Mouse (Mus musculus): Measurements from ENCODE around the gene Arhgap10.
"Not testable (repeated sequence)": the region's sequence is repeated elsewhere in the genome, so short reads cannot be mapped to it uniquely, and the experiment has no call there.

Arhgap10 gene

GRCm38 (mm10) chr8:77340046-77340747 is 177.6 kb downstream of the Arhgap10 start:
- DNase-seq = no peak

DNA sequence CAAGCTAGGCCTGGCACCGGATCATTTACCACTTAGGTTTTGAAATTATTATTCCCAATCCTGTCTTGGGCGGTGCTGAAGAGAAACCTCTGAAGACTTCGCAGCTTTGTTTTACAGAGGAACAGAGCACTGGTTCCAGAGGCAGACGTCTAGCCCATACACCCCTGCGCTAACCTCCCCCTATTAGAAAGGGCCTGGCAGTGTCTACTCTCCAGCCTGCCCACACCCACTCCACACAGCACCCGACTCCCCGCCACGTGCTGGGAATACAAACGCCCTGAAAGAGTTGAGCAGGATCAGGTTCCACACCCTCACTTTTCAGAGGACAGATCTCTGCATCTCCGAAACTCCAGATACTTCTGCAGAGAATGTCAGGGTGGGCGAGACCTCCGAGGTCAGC is 180.5 kb downstream of the Arhgap10 start:
- DNase-seq = no peak

- DNase-seq = no peak
Measured at GRCm38 (mm10) chr8:77331180-77331579, 186.6 kb downstream of the Arhgap10 start.

DNA sequence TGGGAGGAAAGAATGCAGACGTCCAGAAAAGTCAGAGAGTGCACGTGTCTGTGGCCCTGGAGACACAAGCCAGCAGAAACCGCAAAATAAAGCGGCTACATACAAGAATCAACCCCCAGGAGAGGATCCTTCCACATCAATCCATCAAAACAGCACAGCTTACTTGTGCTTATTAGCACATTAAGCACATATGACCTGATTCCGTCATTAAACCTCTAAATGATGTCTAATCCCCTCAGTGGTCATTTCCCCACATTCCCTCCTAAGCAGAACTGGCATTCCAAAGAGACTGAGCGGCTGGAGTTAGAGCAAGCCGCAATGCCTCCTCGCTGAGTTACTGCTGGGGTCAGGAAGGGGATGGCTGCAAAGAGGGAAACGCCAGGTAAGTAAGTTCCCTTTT is 187.4 kb downstream of the Arhgap10 start:
- DNase-seq = no peak

GRCm38 (mm10) chr8:77329783-77330182 is 188.0 kb downstream of the Arhgap10 start:
- no peak for DNase-seq

- DNase-seq = no peak
Measured at GRCm38 (mm10) chr8:77328473-77328872, 189.3 kb downstream of the Arhgap10 start.

- DNase-seq = no peak
Measured at GRCm38 (mm10) chr8:77327326-77327725, 190.4 kb downstream of the Arhgap10 start.

GRCm38 (mm10) chr8:77322727-77323126 is 195.0 kb downstream of the Arhgap10 start:
- DNase-seq = not testable (repeated sequence)

GRCm38 (mm10) chr8:77321901-77322300 is 195.9 kb downstream of the Arhgap10 start:
- DNase-seq = no peak

- no peak for DNase-seq
Measured at GRCm38 (mm10) chr8:77318590-77318989, 199.2 kb downstream of the Arhgap10 start.

GRCm38 (mm10) chr8:77317771-77318170 is 200.0 kb downstream of the Arhgap10 start:
- DNase-seq = no peak

- DNase-seq = no peak
Measured at GRCm38 (mm10) chr8:77313003-77313402, 204.8 kb downstream of the Arhgap10 start.

DNA sequence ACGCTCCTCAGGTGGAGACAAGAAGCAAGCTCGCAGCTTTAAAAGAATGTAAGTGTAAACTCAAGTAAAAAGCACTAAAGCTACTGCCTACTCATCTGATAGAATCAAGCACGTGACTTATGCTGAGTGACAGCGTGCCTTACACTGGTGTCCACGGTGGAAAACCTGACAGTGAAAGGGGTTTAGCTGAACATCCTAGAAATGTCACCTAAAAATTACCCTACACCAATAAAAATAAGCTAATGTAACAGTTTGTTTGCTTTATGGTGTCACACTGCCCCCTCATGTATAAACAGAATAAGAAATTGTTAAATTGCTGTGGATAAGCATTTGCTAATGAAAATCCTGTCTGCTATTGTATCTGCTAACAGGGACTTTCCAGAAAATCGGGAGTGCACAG is 206.0 kb downstream of the Arhgap10 start:
- DNase-seq = no peak

DNA sequence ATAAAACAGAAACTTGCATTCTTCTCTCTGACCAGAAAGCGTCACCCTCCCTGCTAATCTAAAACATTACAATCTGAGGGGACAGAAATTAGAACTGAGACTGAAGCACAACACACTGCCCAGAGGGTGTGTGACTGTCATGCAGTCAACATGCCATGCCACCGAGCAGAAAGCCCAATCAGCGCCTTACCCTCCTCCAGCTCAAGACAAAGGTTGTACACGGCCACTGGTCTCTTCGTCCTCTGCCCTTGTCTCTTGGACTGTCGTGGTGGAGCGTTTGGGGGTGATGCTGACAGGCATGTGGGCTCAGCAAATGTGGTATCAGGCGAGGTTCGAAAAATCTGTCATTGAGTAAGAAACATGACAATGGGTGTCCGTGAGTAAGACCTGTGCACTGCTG is 207.2 kb downstream of the Arhgap10 start:
- no peak for DNase-seq

- DNase-seq = no peak
Measured at GRCm38 (mm10) chr8:77310026-77310425, 207.7 kb downstream of the Arhgap10 start.

GRCm38 (mm10) chr8:77294599-77294998 is 223.2 kb downstream of the Arhgap10 start:
- no peak for DNase-seq

GRCm38 (mm10) chr8:77292649-77293048 is 225.1 kb downstream of the Arhgap10 start:
- DNase-seq = no peak

DNA sequence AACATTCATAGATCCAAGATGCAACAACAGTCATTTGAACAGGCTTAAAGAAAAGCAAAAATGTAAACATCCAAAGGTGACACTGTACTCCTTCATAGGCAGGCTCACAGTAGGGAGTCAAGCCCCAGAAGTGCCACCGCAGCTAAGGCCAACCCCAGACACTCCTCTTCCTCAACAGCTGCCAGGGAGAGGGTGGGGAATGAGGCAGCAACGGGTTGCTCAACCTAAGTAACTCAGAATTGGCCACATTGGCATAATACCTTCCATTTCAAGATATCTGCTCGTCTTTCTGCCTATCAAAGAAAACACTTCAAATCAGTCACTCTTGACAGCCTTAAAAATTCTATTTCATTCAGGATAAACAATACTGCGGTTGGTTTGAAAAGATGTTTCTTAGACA is 225.6 kb downstream of the Arhgap10 start:
- DNase-seq = no peak

GRCm38 (mm10) chr8:77288492-77288891 is 229.3 kb downstream of the Arhgap10 start:
- no peak for DNase-seq

- no peak for DNase-seq
Measured at GRCm38 (mm10) chr8:77288065-77288464, 229.7 kb downstream of the Arhgap10 start.

GRCm38 (mm10) chr8:77284473-77284872 is 233.3 kb downstream of the Arhgap10 start:
- no peak for DNase-seq

- no peak for DNase-seq
Measured at GRCm38 (mm10) chr8:77282605-77283236, 235.0 kb downstream of the Arhgap10 start.

- no peak for DNase-seq
Measured at GRCm38 (mm10) chr8:77279977-77280376, 237.8 kb downstream of the Arhgap10 start.

- no peak for DNase-seq
Measured at GRCm38 (mm10) chr8:77278246-77278645, 239.5 kb downstream of the Arhgap10 start.

DNA sequence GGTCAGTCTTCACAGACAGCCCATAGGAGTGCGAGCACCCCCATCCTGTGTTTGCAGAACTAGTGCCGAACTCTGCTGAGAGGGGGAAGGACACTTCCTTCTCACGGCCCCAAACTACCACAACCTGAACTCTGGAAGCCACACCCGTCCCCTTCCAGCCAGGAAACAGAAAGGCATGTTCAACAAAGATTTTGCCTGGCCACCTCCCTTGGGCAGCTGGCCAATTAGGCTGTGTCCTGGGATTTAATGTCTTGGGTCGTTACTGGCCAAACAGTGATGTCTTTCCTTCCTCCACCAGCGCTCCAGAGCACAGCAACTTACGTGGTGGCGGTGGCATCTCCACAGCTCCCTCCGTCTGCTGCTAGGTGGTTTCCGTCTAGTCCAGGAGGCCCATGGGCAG is 240.9 kb downstream of the Arhgap10 start:
- DNase-seq = peak; percentile 71 to 74

Data from lung, postnatal 4 days (tissue).